Mouse (Mus musculus) inflammation-experienced regulatory T-cells, adult 6 months (primary cell): ENCODE measurements around the gene Prcd. TPM values are rescaled to one million over a fixed set of nuclear protein-coding genes. Genes with fewer than 3 reads are reported as not detected.
"Not testable (repeated sequence)": the region's sequence is repeated elsewhere in the genome, so short reads cannot be mapped to it uniquely, and the experiment has no call there.

ENCODE experiments used
- ATAC-seq: one replicate; pipeline ENCODE4 v1.8.0; 2017
- polyA plus RNA-seq, 3 experiments: library from polyadenylated mRNA; unstranded; fragments of 100-300 nt; shearing (Covaris generic); gene quantifications; one replicate each; pipeline ENCODE4 v1.2.1; 2017

Prcd gene
- not detected for polyA plus RNA-seq

DNA sequence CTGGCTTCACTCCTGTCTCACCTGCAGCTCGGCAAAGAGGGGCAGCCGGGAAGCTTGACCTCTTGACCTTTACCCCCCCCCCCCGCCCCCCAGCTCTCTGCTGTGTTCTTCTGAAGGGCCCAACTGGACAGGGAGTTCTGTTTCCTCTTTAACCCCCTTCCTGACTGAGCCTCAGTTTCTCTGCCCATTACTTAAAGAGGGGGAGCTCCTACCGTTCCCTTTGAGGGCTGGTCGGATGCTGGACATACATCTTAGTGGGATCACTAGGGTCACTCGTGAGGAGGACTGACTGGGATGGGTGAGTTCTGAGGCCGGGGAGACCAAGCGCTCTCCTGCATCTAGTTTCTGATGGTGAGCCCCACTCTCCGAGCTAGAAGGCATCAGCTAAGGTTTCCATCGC lies at the start of gene Prcd:
Gene Prcd, plus strand, starts transcription at position 301 of the 400 bp plus-strand sequence.
- ATAC-seq = no peak

DNA sequence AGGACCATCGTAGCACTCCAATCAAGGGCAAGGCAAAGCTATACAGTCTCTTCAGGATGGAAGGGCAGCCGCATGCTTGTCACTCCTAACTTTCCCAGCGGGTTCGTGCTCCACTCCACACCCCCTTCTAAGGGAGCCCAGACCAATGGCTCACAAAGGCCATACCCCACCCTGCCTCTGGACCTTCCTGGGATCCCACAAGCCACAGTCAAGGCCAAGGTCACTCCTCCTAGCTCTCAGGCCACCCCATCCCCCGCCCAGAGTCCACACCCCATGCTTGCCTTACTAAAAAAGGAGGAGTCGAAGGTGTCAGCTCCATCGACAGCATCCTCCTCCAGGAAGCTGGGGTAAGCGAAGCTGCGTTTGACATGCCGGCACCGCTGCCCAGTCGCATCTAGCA lies 49.2 kb upstream of the Prcd start:
- no peak for ATAC-seq

GRCm38 (mm10) chr11:116607717-116608116 lies 45.6 kb upstream of the Prcd start:
- no peak for ATAC-seq

- no peak for ATAC-seq
Measured at GRCm38 (mm10) chr11:116609965-116610630, 43.2 kb upstream of the Prcd start.

DNA sequence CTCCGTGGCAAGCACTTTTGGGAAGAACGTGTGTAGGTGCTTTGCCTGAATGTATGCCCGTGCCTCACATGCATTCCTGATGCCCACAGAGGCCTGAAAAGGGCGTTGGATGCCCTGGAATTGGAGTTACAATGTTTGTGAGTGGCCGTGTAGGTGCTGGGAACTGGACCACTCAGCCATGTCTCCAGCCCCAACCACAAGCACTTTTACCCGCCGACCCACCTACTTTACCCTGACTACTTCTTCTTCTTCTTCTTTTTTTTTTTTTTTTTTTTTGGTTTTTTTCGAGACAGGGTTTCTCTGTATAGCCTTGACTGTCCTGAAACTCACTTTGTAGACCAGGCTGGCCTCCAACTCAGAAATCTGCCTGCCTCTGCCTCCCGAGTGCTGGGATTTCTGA lies 42.2 kb upstream of the Prcd start:
- ATAC-seq = not testable (repeated sequence)

- ATAC-seq = no peak
Measured at GRCm38 (mm10) chr11:116611883-116612282, 41.5 kb upstream of the Prcd start.

DNA sequence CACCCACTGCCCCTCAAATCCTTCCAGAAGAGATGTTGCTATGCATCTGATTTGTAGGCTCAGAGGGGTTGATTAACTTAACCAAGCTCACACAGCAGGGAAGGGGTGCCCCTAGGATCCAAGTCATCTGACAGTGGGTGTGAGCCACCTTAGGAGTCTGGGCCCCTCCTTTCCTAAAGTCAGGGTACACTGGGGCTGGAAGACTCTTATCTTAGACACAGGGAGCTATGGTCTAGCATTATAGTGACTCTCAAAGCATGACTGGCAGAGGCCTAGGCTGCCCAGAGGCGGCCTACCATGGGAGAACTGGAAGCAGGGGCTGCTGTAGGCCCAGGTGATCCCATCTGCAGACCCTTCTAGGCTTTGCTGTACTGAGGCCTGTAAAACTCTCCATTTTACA lies 40.8 kb upstream of the Prcd start:
- no peak for ATAC-seq

DNA sequence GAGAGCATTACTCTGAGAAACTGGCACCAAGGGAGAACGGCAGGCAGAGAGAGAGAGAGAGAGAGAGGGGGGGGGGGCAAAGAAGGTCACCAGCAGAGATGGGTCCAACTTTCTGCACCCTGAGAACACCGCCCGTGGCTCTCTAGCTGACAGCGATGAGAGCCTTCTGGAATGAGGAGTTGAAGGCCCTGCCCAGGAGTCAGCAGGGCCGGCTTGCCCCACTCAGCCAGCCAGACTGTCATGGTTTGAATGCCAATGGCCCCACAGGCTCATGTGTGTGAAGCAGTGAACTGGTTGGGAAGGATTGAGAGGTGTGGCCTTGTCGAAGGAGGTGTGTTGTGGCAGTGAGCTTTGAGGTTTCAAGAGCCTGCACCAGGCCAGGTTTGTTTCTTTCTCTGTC lies 40.1 kb upstream of the Prcd start:
- ATAC-seq = no peak

GRCm38 (mm10) chr11:116615735-116616437 lies 37.4 kb upstream of the Prcd start:
- ATAC-seq = peak; percentile 75

- ATAC-seq = no peak
Measured at GRCm38 (mm10) chr11:116616438-116617118, 36.8 kb upstream of the Prcd start.

- no peak for ATAC-seq
Measured at GRCm38 (mm10) chr11:116617641-116618040, 35.7 kb upstream of the Prcd start.

DNA sequence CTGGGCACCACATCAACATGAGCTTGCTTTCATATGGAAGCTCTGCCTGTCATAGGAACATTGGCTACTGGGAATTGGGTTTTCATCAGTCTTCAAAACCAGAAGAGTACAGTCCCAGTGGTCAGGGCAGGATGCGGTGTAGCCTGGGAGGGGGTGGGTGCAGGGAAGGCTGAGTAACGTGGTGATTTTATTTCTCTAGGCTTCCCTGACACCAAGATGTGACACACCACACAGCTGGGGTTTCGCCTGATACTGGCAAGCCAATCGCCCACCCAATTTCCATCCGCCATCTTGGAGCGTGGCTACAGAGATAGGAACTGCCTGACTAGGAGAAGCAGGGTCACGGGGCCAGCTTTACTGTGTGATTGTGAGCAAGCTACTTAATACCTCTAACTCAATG lies 34.7 kb upstream of the Prcd start:
- no peak for ATAC-seq

DNA sequence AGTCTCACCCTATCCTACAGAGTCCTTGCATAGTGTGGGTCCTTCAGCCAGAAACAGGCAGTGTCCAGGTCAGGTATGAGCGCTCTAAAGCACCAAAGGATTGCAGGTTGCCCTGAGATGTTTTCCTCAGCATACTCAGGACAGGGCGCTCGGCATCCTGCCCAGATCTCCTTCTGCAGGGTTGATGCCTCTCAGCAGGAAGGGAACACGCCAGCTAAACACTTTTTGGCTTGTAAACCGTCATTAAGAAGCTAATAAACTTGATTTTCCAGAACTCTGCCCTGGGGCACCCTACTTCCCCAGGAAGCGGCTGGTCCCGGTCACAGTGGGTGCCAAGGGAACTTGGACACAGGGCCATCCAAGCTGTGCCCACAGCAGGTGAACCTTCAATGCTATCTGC lies 34.2 kb upstream of the Prcd start:
- no peak for ATAC-seq

DNA sequence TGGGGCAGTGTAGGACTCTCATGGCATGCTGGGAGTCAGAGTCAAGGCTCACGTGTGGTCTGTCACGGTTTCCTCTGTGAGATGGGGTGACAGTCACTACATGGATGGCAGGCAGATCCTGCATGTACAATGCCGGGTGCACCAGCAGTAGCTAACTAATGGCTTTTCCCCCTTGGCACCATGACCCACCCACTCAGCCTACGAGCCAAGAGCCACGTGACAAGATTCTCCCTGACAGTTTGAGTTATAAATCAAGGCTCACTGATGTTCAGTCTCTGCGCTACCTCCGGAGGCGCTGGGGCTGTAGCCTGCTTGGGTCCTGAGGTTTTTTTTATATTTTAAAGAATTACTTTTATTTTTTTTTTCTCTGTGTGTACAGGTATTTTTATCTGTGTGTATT lies 33.8 kb upstream of the Prcd start:
- ATAC-seq = no peak

DNA sequence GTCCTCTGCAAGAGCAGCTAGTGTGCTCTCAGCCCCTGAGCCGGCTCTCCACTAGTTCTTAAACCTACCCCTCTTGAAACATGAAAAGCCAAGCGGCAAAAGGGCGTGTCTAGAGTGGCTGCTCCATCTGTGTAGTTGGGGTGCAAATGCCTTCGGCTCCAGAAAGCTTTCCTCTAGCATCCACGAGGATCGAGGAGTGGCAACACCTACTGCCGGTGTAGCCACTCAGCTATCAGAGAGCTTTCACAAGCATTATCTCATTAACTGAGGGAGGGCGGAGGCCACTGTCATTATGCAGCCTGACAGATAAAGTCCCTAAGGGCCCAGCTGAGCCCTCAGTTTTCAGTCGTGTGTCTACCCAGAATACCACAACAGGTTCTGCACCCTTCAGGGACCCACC lies 33.3 kb upstream of the Prcd start:
- ATAC-seq = no peak

GRCm38 (mm10) chr11:116620559-116621253 lies 32.6 kb upstream of the Prcd start:
- no peak for ATAC-seq

DNA sequence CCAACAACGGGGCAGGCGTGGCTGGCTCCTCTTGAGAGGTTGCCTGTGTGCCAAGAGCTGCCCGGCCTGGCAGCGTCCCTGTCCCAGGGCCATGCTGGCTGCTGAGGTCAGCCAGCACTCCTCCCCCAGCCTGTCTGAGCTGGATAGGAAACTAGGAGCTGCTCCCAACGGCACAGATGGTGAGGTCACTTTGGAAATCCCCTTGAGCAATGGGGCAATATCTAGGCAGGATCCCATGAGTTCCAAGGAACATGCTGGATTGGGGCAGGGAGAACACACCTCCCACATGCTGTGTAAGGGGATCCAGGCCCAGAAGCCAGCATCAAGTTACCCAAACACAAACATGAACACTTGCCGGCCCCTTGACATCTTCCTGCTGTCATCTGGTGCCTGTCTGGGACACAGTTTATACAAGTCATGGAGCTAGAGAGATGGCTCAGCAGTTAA lies 32.1 kb upstream of the Prcd start:
- no peak for ATAC-seq

DNA sequence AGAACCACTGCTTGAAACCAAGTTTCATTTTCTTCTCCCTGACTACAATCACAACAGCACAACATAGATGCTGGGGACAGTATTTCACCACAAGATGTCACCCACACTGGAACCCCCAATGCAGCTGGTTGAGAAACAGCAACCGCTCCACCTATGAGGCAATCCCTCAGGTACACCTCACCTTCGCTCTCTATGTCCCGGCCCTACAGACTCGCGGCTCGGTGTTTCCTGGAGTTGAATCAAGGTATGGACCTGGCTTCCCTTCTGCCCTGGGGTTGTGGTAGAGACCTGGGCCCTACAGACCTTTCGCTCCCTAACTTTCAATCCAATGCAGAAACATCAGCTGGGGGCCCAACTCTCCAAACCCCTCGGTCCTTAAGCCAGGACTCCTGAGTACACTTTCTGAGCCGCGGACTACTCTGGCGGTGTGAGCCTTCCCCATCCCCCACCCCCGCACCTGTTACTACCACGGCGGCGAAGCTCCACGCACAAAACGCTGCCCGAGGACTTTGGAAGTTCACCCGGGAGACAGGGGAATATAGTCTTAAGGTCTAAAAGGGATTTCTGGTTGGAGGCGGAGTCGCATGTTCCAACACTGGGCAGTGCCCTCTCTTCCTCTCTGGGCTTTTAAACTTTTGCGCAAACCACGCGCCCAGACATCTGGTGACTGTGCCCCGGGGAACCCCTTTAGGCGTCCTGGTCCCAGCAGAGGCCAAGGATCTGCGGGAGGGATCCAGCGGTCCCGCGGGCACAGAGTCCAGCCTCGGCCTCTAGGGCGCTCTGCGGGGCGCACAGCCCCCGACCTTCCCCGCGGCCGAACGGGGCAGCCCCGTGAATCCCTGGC lies 29.8 kb upstream of the Prcd start:
- peak; percentile 35 for ATAC-seq

DNA sequence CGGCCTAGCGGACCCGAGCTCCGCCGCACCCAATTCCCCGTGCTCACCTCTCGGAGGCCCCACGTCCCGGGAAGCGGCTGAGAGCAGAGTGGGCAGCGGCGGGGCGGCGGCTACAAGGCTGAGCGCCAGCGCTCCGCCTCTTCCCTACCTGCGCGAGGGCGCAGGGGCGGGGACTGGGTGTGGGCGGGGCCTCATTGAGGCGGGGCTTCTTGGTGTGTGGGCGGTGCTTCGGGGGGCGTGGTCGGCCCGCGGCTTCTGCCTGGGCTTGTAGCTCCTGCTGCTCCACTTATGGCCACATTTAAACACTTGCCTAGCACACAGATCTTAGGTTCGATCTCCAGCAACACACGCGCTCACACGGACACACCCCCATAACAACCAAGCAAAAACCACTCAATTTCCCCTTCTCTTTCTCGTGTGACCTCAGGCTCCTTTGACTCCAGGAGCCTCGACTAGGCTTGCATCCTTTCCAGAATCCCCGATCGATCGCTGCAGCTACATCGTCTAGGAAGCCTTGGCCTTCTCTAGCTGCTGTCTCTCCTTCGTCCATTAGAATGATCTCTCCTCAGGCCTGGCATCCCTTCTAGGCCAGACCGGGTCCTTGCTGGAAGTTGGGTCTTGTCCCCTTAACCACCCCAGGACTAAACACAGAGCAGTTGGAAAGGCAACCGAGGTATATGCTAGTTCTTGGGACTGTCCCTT lies 29.1 kb upstream of the Prcd start:
- ATAC-seq = peak; percentile 80

- ATAC-seq = no peak
Measured at GRCm38 (mm10) chr11:116625081-116626000, 28.0 kb upstream of the Prcd start.
